Mouse (Mus musculus): ENCODE data around the gene Zbtb16. TPM values are rescaled to one million over a fixed set of nuclear protein-coding genes. Genes with fewer than 3 reads are reported as not detected.

The Zbtb16 gene
- total and polyA plus RNA-seq, 3 experiments, result 15.7 to 150 (median 149) TPM

- Histone ChIP-seq H3K36me3 (ENCODE audit: control insufficient read depth, insufficient read depth, low read length) (peaks cover 50% of the 10 kb centered on the region), H3K27me3 (ENCODE audit: control insufficient read depth, insufficient read depth, low read length) (no peaks in the 10 kb centered on the region), H3K27ac (peak overlapping the region; percentile 97), H3K4me1 (ENCODE audit: control insufficient read depth, insufficient read depth, low read length) (peaks cover 63% of the 10 kb centered on the region), H3K4me3 (no peak overlapping the region), H3K9ac (ENCODE audit: low read depth, low read length) (peak overlapping the region; percentile 25; the same call in 1 of the 2 replicates), H3K79me2 (replicated peaks; ENCODE audit: control insufficient read depth, insufficient read depth, low read length) (0 out of 2 replicates have a peak, but pooled peaks cover 1% of the 10 kb centered on the region)
- TF ChIP-seq EP300 (IDR thresholded peaks at IDR 0.05; ENCODE audit: insufficient read depth, low read depth, low read length) (no peak), CTCF (IDR thresholded peaks at IDR 0.05) (no peak), POLR2A (IDR thresholded peaks at IDR 0.05; ENCODE audit: insufficient read depth, low read depth, low read length) (no peak)
- DNase-seq, result no peak
- WGBS, result 75% methylated on average over 8 of the region's 8 CpGs
- intact Hi-C loops (cut with DNase I), result no loop called here
These were observed 104.1 kb downstream of the Zbtb16 start for GRCm38 (mm10) chr9:48731651-48732536.

GRCm38 (mm10) chr9:48730446-48730979, 105.5 kb downstream of the Zbtb16 start:
- intact Hi-C loops (cut with DNase I), result no loop called here
- no peak overlapping the region for H3K4me3 ChIP-seq
- peaks cover 1% of the 10 kb centered on the region; the same call in 1 of the 2 replicates for H3K79me2 ChIP-seq (replicated peaks; ENCODE audit: control insufficient read depth, insufficient read depth, low read length)
- TF ChIP-seq CTCF (IDR thresholded peaks at IDR 0.05), result no peak
- no peak for TF ChIP-seq POLR2A (IDR thresholded peaks at IDR 0.05; ENCODE audit: insufficient read depth, low read depth, low read length)
- TF ChIP-seq EP300 (IDR thresholded peaks at IDR 0.05; ENCODE audit: insufficient read depth, low read depth, low read length), result no peak
- H3K27me3 ChIP-seq (ENCODE audit: control insufficient read depth, insufficient read depth, low read length), result no peaks in the 10 kb centered on the region
- peak overlapping the region; percentile 97 for H3K27ac ChIP-seq
- H3K9ac ChIP-seq (ENCODE audit: low read depth, low read length), result no peak overlapping the region
- peaks cover 44% of the 10 kb centered on the region for H3K36me3 ChIP-seq (ENCODE audit: control insufficient read depth, insufficient read depth, low read length)
- DNase-seq, result no peak
- WGBS, result 80% methylated on average over 10 of the region's 10 CpGs
- H3K4me1 ChIP-seq (ENCODE audit: control insufficient read depth, insufficient read depth, low read length), result peaks cover 61% of the 10 kb centered on the region

GRCm38 (mm10) chr9:48729471-48729870, 106.6 kb downstream of the Zbtb16 start:
- no peaks in the 10 kb centered on the region for H3K27me3 ChIP-seq (ENCODE audit: control insufficient read depth, insufficient read depth, low read length)
- H3K9ac ChIP-seq (ENCODE audit: low read depth, low read length), result peak overlapping the region; percentile 34
- H3K36me3 ChIP-seq (ENCODE audit: control insufficient read depth, insufficient read depth, low read length), result peaks cover 47% of the 10 kb centered on the region
- TF ChIP-seq POLR2A (IDR thresholded peaks at IDR 0.05; ENCODE audit: insufficient read depth, low read depth, low read length), result peak; percentile 51; the same call in 1 of the 2 replicates
- peak; percentile 99 for TF ChIP-seq EP300 (IDR thresholded peaks at IDR 0.05; ENCODE audit: insufficient read depth, low read depth, low read length)
- no peak for TF ChIP-seq CTCF (IDR thresholded peaks at IDR 0.05)
- H3K4me1 ChIP-seq (ENCODE audit: control insufficient read depth, insufficient read depth, low read length), result peaks cover 59% of the 10 kb centered on the region
- H3K27ac ChIP-seq, result peak overlapping the region; percentile 97
- WGBS, result 52% methylated on average over 3 of the region's 3 CpGs
- H3K4me3 ChIP-seq, result no peak overlapping the region
- peak; percentile 51 to 83 for DNase-seq
- intact Hi-C loops (cut with DNase I), result no loop called here
- H3K79me2 ChIP-seq (replicated peaks; ENCODE audit: control insufficient read depth, insufficient read depth, low read length), result peaks cover 1% of the 10 kb centered on the region; the same call in 1 of the 2 replicates

GRCm38 (mm10) chr9:48728731-48729123, 107.3 kb downstream of the Zbtb16 start:
- Histone ChIP-seq H3K36me3 (ENCODE audit: control insufficient read depth, insufficient read depth, low read length) (peaks cover 48% of the 10 kb centered on the region), H3K27ac (peak overlapping the region; percentile 97), H3K4me1 (ENCODE audit: control insufficient read depth, insufficient read depth, low read length) (peaks cover 65% of the 10 kb centered on the region), H3K4me3 (no peak overlapping the region), H3K27me3 (ENCODE audit: control insufficient read depth, insufficient read depth, low read length) (no peaks in the 10 kb centered on the region), H3K79me2 (replicated peaks; ENCODE audit: control insufficient read depth, insufficient read depth, low read length) (peaks cover 1% of the 10 kb centered on the region; the same call in 1 of the 2 replicates), H3K9ac (ENCODE audit: low read depth, low read length) (peak overlapping the region; percentile 1)
- WGBS, result 62% methylated on average over 13 of the region's 13 CpGs
- peak; percentile 43 to 51 for DNase-seq
- TF ChIP-seq CTCF (IDR thresholded peaks at IDR 0.05) (no peak), EP300 (IDR thresholded peaks at IDR 0.05; ENCODE audit: insufficient read depth, low read depth, low read length) (peak; percentile 62; the same call in 1 of the 2 replicates), POLR2A (IDR thresholded peaks at IDR 0.05; ENCODE audit: insufficient read depth, low read depth, low read length) (peak; percentile 43; the same call in 1 of the 2 replicates)
- intact Hi-C loops (cut with DNase I), result no loop called here

- peaks cover 1% of the 10 kb centered on the region; the same call in 1 of the 2 replicates for H3K79me2 ChIP-seq (replicated peaks; ENCODE audit: control insufficient read depth, insufficient read depth, low read length)
- 67% methylated on average over 10 of the region's 10 CpGs for WGBS
- TF ChIP-seq POLR2A (IDR thresholded peaks at IDR 0.05; ENCODE audit: insufficient read depth, low read depth, low read length) (0 out of 2 replicates have a peak, but pooled peaks have one; percentile 11), CTCF (IDR thresholded peaks at IDR 0.05) (no peak), EP300 (IDR thresholded peaks at IDR 0.05; ENCODE audit: insufficient read depth, low read depth, low read length) (no peak)
- peak overlapping the region; percentile 55 for H3K9ac ChIP-seq (ENCODE audit: low read depth, low read length)
- H3K36me3 ChIP-seq (ENCODE audit: control insufficient read depth, insufficient read depth, low read length), result peaks cover 45% of the 10 kb centered on the region
- H3K27me3 ChIP-seq (ENCODE audit: control insufficient read depth, insufficient read depth, low read length), result no peaks in the 10 kb centered on the region
- H3K4me1 ChIP-seq (ENCODE audit: control insufficient read depth, insufficient read depth, low read length), result peaks cover 64% of the 10 kb centered on the region
- peak in 1 of 2 experiments; percentile 38 for DNase-seq
- intact Hi-C loops (cut with DNase I), result no loop called here
- no peak overlapping the region for H3K4me3 ChIP-seq
- peak overlapping the region; percentile 97 for H3K27ac ChIP-seq
These were observed 107.8 kb downstream of the Zbtb16 start for GRCm38 (mm10) chr9:48728083-48728730.
